Mouse (Mus musculus): ENCODE measurements around the gene Lrrc57.

DNA sequence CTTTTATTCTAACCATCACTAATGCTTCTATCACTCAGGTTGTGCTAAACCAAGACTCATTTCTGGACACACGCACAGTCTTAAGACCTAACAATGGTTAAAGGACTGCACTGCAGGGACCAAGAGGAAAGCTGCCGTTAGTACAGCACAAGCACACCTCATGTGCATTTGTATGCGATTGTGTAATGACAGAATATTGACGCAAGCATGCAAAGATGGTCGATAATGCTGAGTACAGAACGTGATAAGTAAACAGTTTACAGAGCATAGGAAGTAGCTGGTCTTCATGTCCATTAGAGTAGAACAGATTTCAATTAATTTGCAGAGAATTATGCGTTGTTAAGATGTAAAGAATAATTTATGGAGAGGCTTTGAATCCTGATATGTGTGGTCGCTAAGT lies 31.5 kb upstream of the Lrrc57 start:
- TF ChIP-seq POLR2A (IDR thresholded peaks at IDR 0.05; ENCODE audit: insufficient read depth, low read depth, low read length): no peak
- no peak for TF ChIP-seq CTCF (IDR thresholded peaks at IDR 0.05; ENCODE audit: insufficient read depth, low read depth, low read length)
